Mouse (Mus musculus) ovary, adult 18-20 months (tissue): ENCODE measurements around the gene Mrgprb8.
"Not testable (repeated sequence)": the region's sequence is repeated elsewhere in the genome, so short reads cannot be mapped to it uniquely, and the experiment has no call there.

Source experiments
- DNase-seq: peaks from one replicate; pipeline ENCODE4 v3.0.0; 2022; ENCODE audit warnings: low spot score, mixed read lengths

Mrgprb8 gene

GRCm38 (mm10) chr7:48388226-48388625 is at the start of gene Mrgprb8:
Mrgprb8 (plus strand) TSS chr7:48388526.
- no peak for DNase-seq

- DNase-seq: not testable (repeated sequence)
Measured at GRCm38 (mm10) chr7:48435936-48436335, 47.6 kb downstream of the Mrgprb8 start.

GRCm38 (mm10) chr7:48436581-48436980 is 48.3 kb downstream of the Mrgprb8 start:
- DNase-seq: no peak
